Mouse (Mus musculus) heart, adult 2 months (tissue): ENCODE measurements at regions not wholly inside any gene's neighbourhood (a gene's known extent, or its start where the extent isn't known, plus 50 kb on each side); places are given as distances from the start of the nearest gene placed in this dataset.

Experiments
- DNase-seq, 2 experiments: peaks; one replicate each; pipeline ENCODE4 v3.0.0; 2021
- H3K27ac ChIP-seq: fragments of 200-600 bp; 2 replicates; pipeline ENCODE4 v1.8.1; 2022
- H3K27me3 ChIP-seq: fragments of 200-500 bp; 2 replicates; pipeline ENCODE4 v1.6.1; 2012; ENCODE audit warnings: mild to moderate bottlenecking, low read length, inconsistent platforms, mixed read lengths; ENCODE audit not compliant: control insufficient read depth, insufficient read depth
- H3K36me3 ChIP-seq: fragments of 200-500 bp; 2 replicates; pipeline ENCODE4 v1.6.1; 2012; ENCODE audit warnings: low read length, inconsistent platforms; ENCODE audit not compliant: control insufficient read depth, insufficient read depth
- H3K4me1 ChIP-seq: fragments of 200-500 bp; 2 replicates; pipeline ENCODE4 v1.6.1; 2011; ENCODE audit warnings: low read length; ENCODE audit not compliant: control insufficient read depth, insufficient read depth
- H3K4me3 ChIP-seq: fragments of 200-600 bp; 2 replicates; pipeline ENCODE4 v1.8.1; 2022
- H3K79me2 ChIP-seq: fragments of 200-500 bp; replicated peaks from 2 replicates; pipeline ENCODE4 v1.6.1; 2012; ENCODE audit warnings: mild to moderate bottlenecking, inconsistent platforms, low read length, moderate library complexity, mixed read lengths; ENCODE audit not compliant: control insufficient read depth, insufficient read depth
- H3K9ac ChIP-seq: fragments of 200-500 bp; 2 replicates; pipeline ENCODE4 v1.6.1; 2012; ENCODE audit warnings: low read depth, mild to moderate bottlenecking, control low read depth, inconsistent platforms, low read length, mixed read lengths
- CTCF ChIP-seq: fragments of 200-600 bp; IDR thresholded peaks from 2 replicates; pipeline ENCODE4 v1.8.1; 2022; ENCODE audit warnings: antibody characterized with exemption, mild to moderate bottlenecking, moderate library complexity
- EP300 ChIP-seq: fragments of 200-500 bp; IDR thresholded peaks from 2 replicates; pipeline ENCODE4 v1.6.1; 2011; ENCODE audit warnings: low read depth, low read length, control low read depth; ENCODE audit not compliant: insufficient read depth
- POLR2A ChIP-seq: fragments of 200-500 bp; IDR thresholded peaks from 2 replicates; pipeline ENCODE4 v1.6.1; 2011; ENCODE audit warnings: mild to moderate bottlenecking, low read depth, low read length, control low read depth; ENCODE audit not compliant: insufficient read depth
- WGBS: fragments of 180-500 bp; shearing (Covaris S2); methylation state at CpG from one replicate; pipeline ENCODE4 v1.1.7; 2018; 5-methylcytosine and 5-hydroxymethylcytosine counted together
- intact Hi-C: fragments of 180-260 bp; cut with DNase I; formaldehyde crosslinking; loops from one replicate; pipeline ENCODE4 v1.15.1; 2025

DNA sequence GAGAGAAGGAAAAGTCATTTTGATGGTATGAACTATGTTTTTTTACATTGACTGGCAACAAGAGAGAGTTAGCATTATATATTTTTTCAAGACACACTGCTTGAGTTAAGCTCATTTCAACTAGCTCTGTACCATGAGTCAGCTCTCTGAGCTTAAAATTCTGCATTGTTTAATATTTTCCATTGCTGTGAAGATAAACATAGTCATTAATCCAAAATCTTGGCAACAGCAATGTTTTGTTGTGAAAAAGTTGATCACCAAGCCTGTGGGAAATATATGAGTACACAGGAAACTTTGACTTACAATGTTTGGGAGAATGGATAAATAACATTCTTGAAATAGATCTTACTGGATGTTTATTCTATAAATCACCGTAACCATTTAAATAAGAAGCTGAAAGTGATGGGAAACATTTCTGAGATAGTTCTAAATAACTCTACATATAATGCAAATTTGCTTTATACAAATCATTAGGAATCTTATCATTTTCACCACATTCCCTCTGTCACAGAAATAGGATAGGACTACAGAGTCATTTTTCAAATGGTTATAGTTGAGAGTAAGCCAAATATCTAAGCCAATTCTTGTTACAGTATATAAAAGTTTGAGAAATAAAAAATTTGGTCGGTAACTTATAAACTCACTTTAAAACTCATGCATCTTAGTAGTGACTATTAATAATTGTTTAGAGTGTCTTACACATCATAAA, 290.2 kb upstream of the C030005K15Rik start:
- Histone ChIP-seq H3K27ac (no peak overlapping the region), H3K36me3 (no peaks in the 10 kb centered on the region), H3K9ac (no peak overlapping the region), H3K27me3 (no peaks in the 10 kb centered on the region), H3K79me2 (no peaks in the 10 kb centered on the region), H3K4me3 (no peak overlapping the region), H3K4me1 (no peaks in the 10 kb centered on the region)
- TF ChIP-seq POLR2A (no peak), EP300 (no peak), CTCF (no peak)
- intact Hi-C loops = no loop called here
- WGBS = 59% methylated on average over 2 of the region's 2 CpGs
- no peak for DNase-seq

DNA sequence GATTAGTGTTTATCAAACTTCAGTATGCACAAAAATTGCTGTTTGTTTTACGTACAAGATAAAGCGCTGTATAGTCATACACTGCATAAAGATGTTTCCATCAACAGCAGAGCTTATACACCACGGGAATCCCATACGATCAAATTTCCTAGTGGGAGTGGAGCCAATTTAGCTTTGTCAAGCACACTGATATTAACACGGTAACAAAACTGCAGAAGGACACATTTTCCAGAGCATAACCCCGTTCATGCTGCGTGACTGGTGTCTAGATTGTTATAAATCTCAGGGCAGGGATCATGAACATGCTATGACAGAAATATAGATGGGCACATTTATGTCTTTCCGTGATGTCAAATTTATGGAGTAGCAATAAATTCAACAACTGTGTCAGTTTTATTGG, 302.6 kb upstream of the C030005K15Rik start:
- DNase-seq = no peak
- Histone ChIP-seq H3K27ac (no peak overlapping the region), H3K9ac (no peak overlapping the region), H3K4me3 (no peak overlapping the region), H3K36me3 (no peaks in the 10 kb centered on the region), H3K27me3 (no peaks in the 10 kb centered on the region), H3K79me2 (no peaks in the 10 kb centered on the region), H3K4me1 (no peaks in the 10 kb centered on the region)
- intact Hi-C loops = no loop called here
- 60% methylated on average over 8 of the region's 8 CpGs for WGBS
- no peak for TF ChIP-seq CTCF
- no peak for TF ChIP-seq EP300
- no peak for TF ChIP-seq POLR2A

DNA sequence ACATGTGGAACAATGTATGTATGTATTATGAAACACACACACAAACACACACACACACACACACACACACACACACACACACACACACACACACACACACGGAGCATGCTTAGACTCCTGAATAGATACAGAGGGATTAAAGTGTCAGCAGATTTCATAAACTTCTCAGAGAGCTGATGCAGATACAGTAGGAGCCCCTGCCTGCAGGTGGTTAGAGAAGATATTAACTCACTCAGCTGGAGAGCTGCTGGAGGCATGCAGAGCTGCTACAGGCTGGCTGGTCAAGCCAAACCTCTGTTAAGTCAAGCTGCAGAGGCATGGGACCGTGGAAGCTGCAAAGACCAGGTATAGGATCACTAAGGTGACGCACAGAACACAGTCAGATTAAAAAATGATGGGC, 303.1 kb upstream of the C030005K15Rik start:
- TF ChIP-seq EP300 (no peak), POLR2A (no peak), CTCF (no peak)
- DNase-seq = no peak
- no peaks in the 10 kb centered on the region for H3K4me1 ChIP-seq
- no peak overlapping the region for H3K27ac ChIP-seq
- no peaks in the 10 kb centered on the region for H3K79me2 ChIP-seq
- H3K9ac ChIP-seq = no peak overlapping the region
- no peaks in the 10 kb centered on the region for H3K36me3 ChIP-seq
- no peak overlapping the region for H3K4me3 ChIP-seq
- WGBS = 65% methylated on average over 3 of the region's 3 CpGs
- no peaks in the 10 kb centered on the region for H3K27me3 ChIP-seq
- intact Hi-C loops = no loop called here

DNA sequence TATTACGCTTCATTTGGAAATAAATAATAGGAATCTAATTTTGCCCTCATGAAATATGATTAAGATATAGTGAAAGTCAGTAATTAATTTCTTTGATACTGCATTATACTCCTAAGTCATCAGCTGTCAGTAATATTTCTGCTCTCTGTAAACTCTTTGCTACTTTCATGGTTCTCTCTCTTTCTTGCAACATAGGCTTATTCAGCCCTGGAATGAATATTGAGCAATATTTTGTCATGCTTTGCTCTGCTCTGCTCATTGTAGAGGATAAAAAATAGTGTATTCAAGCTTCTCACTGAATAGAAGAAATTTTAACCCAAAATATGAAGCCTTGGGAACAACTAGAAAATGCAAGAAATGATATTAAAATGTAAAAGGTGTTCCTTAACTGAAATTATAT, 306.1 kb upstream of the C030005K15Rik start:
- H3K27ac ChIP-seq = no peak overlapping the region

DNA sequence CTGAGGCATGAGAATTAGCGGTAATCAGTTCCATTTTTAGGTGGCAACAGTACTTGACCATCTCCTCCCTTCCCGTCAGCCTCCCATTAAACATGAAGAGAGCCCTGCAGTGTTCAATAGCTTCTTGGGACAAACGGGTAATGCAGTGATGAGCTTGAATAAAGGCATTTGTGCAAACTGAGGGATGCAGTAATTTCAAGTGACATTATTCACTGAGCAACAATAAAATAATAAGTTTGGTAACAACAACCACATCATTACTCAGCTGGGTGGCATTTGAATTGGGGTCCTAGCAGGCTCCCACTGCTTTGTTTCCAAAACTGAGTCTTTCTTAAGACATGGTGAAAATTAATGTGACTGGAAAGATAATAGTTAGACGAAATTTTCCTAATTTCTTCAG, 315.2 kb upstream of the C030005K15Rik start:
- TF ChIP-seq CTCF (no peak), POLR2A (no peak), EP300 (no peak)
- 76% methylated on average over 4 of the region's 4 CpGs for WGBS

More for the DNA sequence above, 306.1 kb upstream of the C030005K15Rik start:
- no peak for TF ChIP-seq CTCF
- TF ChIP-seq EP300 = no peak
- no peak for TF ChIP-seq POLR2A
- no peak overlapping the region for H3K9ac ChIP-seq
- H3K4me3 ChIP-seq = no peak overlapping the region
- no peaks in the 10 kb centered on the region for H3K79me2 ChIP-seq
- no peaks in the 10 kb centered on the region for H3K36me3 ChIP-seq
- H3K4me1 ChIP-seq = no peaks in the 10 kb centered on the region
- no peaks in the 10 kb centered on the region for H3K27me3 ChIP-seq
- intact Hi-C loops = no loop called here
- 93% methylated on average over 1 of the region's 1 CpGs for WGBS
- DNase-seq = no peak

DNA sequence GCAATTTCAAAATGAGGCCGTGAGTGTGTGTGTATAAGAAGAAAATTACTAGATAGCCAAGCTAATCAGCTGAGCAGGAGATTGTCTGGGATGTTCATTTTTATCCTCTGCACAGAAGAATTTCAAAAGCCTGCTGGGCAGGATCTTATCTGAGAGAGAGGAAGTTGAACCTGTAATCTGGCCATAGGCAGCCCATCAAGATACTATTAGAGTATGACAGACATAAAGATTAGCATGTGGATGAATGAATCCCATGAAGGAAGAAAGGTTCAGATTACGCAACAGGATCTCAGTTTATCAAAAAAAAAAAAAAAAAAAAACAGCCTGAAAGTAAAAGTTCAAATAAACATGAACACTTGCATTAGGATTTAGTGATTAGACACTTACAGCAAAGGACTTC, 317.3 kb upstream of the C030005K15Rik start:
- intact Hi-C loops = no loop called here
- H3K4me3 ChIP-seq = no peak overlapping the region
- WGBS = 70% methylated on average over 2 of the region's 2 CpGs

More for the DNA sequence above, 315.2 kb upstream of the C030005K15Rik start:
- DNase-seq = no peak
- Histone ChIP-seq H3K36me3 (no peaks in the 10 kb centered on the region), H3K27ac (no peak overlapping the region), H3K27me3 (no peaks in the 10 kb centered on the region), H3K79me2 (no peaks in the 10 kb centered on the region), H3K9ac (no peak overlapping the region), H3K4me3 (no peak overlapping the region), H3K4me1 (no peaks in the 10 kb centered on the region)
- intact Hi-C loops = no loop called here

More for the DNA sequence above, 317.3 kb upstream of the C030005K15Rik start:
- H3K27me3 ChIP-seq = no peaks in the 10 kb centered on the region
- TF ChIP-seq POLR2A = no peak
- no peak for TF ChIP-seq CTCF
- no peak for TF ChIP-seq EP300
- DNase-seq = no peak
- no peak overlapping the region for H3K9ac ChIP-seq
- no peak overlapping the region for H3K27ac ChIP-seq
- H3K79me2 ChIP-seq = no peaks in the 10 kb centered on the region
- H3K36me3 ChIP-seq = no peaks in the 10 kb centered on the region
- H3K4me1 ChIP-seq = no peaks in the 10 kb centered on the region
